Mouse (Mus musculus): Measurements from ENCODE around the gene Armcx4. TPM values are rescaled to one million over a fixed set of nuclear protein-coding genes. Genes with fewer than 3 reads are reported as not detected.

The Armcx4 gene
- total RNA-seq, 2 experiments from 2014 or later: 3.8 to 5.3 TPM

GRCm38 (mm10) chrX:134741862-134742261 is 55.5 kb downstream of the Armcx4 start:
- ATAC-seq (replicated peaks; ENCODE audit: poor library complexity, severe bottlenecking): no peak

Other genes with a start within 250 kb of the Armcx4 start
- not detected in 2 replicates for gene Taf7l, start 210.0 kb upstream of the Armcx4 start, total RNA-seq (2014; fragmentation: Nextera tagmentation)
- not detected in 2 replicates for gene Taf7l, start 210.0 kb upstream of the Armcx4 start, total RNA-seq (2017)
- gene Timm8a1, start 144.7 kb upstream of the Armcx4 start, total RNA-seq (2014; fragmentation: Nextera tagmentation): 87.1 and 92.8 TPM in 2 replicates
- 166 and 192 TPM in 2 replicates for gene Timm8a1, start 144.7 kb upstream of the Armcx4 start, total RNA-seq (2017)
- 47.3 and 62.5 TPM in 2 replicates for gene Btk, start 102.9 kb upstream of the Armcx4 start, total RNA-seq (2014; fragmentation: Nextera tagmentation)
- 62.3 and 64.4 TPM in 2 replicates for gene Btk, start 102.9 kb upstream of the Armcx4 start, total RNA-seq (2017)
- gene Rpl36a, start 100.9 kb upstream of the Armcx4 start, total RNA-seq (2014; fragmentation: Nextera tagmentation): 2,214 and 2,262 TPM in 2 replicates
- gene Rpl36a, start 100.9 kb upstream of the Armcx4 start, total RNA-seq (2017): 3,336 and 5,531 TPM in 2 replicates
- 9.2 and 14.5 TPM in 2 replicates for gene Gla, start 85.4 kb upstream of the Armcx4 start, total RNA-seq (2014; fragmentation: Nextera tagmentation)
- gene Gla, start 85.4 kb upstream of the Armcx4 start, total RNA-seq (2017): 19.7 and 24.1 TPM in 2 replicates
- gene Hnrnph2, start 85.3 kb upstream of the Armcx4 start, total RNA-seq (2014; fragmentation: Nextera tagmentation): 69.4 and 83.7 TPM in 2 replicates
- gene Hnrnph2, start 85.3 kb upstream of the Armcx4 start, total RNA-seq (2017): 155 and 165 TPM in 2 replicates
- 5.3 and 10.4 TPM in 2 replicates for gene Armcx1, start 31.4 kb downstream of the Armcx4 start, total RNA-seq (2014; fragmentation: Nextera tagmentation)
- gene Armcx1, start 31.4 kb downstream of the Armcx4 start, total RNA-seq (2017): 4.8 and 11.5 TPM in 2 replicates
- 1.4 and 5.2 TPM in 2 replicates for gene Armcx6, start 64.9 kb downstream of the Armcx4 start, total RNA-seq (2014; fragmentation: Nextera tagmentation)
- 2.8 and 4.5 TPM in 2 replicates for gene Armcx6, start 64.9 kb downstream of the Armcx4 start, total RNA-seq (2017)
- 27.7 and 30.1 TPM in 2 replicates for gene Armcx3, start 70.1 kb downstream of the Armcx4 start, total RNA-seq (2014; fragmentation: Nextera tagmentation)
- 29.2 and 32.9 TPM in 2 replicates for gene Armcx3, start 70.1 kb downstream of the Armcx4 start, total RNA-seq (2017)
- gene Armcx2, start 122.7 kb downstream of the Armcx4 start, total RNA-seq (2014; fragmentation: Nextera tagmentation): 22.7 and 24.6 TPM in 2 replicates
- 7.9 and 10.9 TPM in 2 replicates for gene Armcx2, start 122.7 kb downstream of the Armcx4 start, total RNA-seq (2017)

All from granulocyte monocyte progenitor cell, adult 5-6 weeks (primary cell).